Mouse (Mus musculus) granulocyte monocyte progenitor cell, adult 5-6 weeks (primary cell): ENCODE measurements around the gene Mapre3. TPM values are rescaled to one million over a fixed set of nuclear protein-coding genes. Genes with fewer than 3 reads are reported as not detected.

Experiments
- ATAC-seq: replicated peaks from 2 replicates; pipeline ENCODE4 v1.8.0; 2016; ENCODE audit warnings: mild to moderate bottlenecking, moderate TSS enrichment, inconsistent platforms; ENCODE audit not compliant: poor library complexity, severe bottlenecking
- total RNA-seq, 2 experiments: library from RNA; stranded (forward) in 1 of 2; stranded (reverse) in 1 of 2; fragments of 200-712, 200-1000 nt in 1 of 2; fragments of >200 nt in 1 of 2; fragmentation: Nextera tagmentation in 1 of 2; gene quantifications; 2 replicates each; pipeline ENCODE4 v1.2.3; 2014 to 2017

Gene Mapre3
- total RNA-seq (2014; fragmentation: Nextera tagmentation) = not detected in 2 replicates
- total RNA-seq (2017) = not detected in 2 replicates

DNA sequence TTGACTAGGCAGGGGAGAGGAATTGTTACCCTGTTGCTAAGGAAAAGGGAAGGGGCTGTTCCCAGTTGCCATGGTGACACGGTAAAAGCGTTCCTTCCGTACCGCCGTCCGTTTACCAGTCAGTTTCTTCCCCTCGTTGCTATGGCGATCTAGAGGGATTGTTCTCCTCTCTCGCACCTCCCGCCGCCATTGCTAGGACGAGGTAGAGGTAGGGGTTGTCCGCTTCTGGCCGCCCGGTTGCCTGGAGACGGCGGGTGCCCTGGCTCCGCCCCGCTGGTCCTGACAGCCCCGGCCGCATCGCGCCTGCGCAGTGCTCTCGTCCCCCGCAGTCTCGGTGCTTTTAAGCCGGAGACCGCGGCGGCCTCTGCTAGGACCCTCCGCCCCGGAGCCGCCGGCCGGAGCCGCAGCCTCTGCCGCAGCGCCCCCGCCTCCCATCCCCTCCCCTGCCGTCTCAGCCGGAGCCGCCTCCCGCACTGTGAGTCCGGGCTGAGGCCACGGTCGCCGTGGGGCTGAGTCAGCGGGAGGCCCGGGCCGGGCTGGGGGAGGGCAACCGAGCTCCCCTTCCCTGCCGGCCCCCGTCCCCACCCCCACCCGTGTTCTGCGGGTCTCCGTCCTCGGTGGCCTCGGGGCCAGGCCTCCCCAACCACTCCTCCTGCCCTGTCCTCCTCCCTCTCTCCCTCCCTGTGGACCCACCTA, at the start of gene Mapre3:
Gene Mapre3 (plus strand): TSS at position 218 of the 696 bp plus-strand sequence.
- peak; percentile 96 for ATAC-seq

DNA sequence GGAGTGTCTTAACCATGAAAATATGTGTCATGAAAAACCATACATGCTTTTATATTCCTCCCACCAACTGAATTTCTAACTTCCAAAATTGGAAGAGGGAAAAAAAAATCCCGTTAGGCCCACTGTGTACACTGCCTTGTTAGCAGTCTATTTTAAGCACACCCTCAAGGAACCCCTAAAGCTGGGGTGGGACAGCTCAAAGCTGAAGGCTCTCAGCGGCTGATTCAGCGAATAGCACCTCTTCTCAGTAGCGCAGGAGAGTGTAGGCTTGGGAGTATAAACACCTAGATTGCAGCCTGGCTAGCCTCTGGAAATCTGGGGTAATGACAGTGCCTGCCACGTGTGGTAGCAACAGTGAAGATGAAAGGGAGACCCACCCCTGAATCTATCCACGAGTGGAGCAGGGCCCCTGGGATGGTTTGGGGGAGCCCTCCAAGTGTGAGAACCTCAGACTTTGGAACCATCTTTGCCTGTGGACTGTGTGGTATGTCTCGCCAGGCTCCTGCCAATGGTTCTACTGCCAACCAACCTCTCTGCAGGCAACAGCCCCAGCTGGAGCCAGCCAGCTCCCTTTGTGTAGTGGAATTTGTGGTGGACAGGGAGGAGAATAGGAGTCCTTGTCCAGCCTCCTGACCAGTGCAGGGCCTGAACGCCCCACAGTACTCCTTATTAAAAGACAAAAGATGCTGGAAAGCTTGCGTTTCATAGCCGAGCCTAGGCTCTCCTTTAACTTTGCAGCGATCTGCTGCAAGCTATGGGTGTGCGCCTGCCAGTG, 48.7 kb upstream of the Mapre3 start:
- no peak for ATAC-seq

DNA sequence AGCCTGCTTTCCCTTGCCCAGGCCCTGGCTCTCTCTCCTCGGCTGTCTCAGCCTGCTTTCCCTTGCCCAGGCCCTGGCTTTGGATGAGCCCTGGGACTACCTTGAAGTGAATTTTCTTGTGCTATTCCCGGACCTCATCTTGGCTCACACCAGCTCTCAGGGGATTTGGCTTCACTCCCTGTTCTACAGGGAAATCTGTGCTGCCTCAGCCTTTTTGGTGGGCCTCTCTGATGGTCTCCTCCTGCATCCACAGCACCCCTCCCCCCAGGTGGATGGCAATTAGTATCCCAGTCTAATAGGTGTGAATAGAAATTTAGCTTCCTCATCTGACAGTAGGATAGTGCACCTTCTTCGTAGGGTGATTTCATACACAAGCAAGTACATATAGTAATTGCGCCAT, 46.4 kb upstream of the Mapre3 start:
- no peak for ATAC-seq

DNA sequence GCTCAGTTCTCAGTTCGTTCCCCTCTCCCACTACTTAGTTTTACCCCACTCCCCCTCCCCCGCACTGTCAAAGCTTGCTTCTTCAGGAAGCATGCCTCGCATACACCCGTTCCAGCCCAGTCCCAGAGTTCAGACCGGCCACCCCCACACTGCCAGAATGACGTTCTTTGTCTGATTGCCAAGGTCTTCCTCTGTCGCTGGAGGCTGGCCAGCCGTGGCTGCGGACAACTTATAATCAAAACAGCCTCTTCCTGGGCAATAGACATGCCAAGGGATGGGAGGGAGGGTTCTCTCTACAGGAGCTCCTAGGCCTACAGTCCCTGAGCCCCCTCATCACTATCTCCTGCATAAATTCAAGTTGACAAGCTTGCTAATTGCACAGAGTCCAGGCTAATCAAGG, 45.8 kb upstream of the Mapre3 start:
- no peak for ATAC-seq

DNA sequence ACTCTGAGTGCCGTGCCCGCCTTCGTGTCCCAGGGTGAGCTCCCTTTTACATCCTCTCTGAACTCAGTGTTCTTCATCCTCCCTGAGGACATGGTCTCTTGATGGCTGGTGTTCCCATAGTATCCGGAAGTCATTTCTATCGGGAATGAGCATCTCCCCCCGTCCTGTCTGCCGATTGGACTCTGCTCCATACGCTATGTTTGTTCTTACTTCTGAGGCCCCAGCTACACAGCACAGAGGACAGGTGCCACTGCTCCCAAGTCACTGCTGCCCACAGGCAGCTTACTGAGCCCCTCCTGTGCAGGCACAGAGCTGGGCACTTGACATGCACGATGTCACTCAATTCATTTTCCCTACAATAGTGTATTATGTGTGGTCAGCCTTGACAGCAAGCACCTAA, 45.4 kb upstream of the Mapre3 start:
- no peak for ATAC-seq

DNA sequence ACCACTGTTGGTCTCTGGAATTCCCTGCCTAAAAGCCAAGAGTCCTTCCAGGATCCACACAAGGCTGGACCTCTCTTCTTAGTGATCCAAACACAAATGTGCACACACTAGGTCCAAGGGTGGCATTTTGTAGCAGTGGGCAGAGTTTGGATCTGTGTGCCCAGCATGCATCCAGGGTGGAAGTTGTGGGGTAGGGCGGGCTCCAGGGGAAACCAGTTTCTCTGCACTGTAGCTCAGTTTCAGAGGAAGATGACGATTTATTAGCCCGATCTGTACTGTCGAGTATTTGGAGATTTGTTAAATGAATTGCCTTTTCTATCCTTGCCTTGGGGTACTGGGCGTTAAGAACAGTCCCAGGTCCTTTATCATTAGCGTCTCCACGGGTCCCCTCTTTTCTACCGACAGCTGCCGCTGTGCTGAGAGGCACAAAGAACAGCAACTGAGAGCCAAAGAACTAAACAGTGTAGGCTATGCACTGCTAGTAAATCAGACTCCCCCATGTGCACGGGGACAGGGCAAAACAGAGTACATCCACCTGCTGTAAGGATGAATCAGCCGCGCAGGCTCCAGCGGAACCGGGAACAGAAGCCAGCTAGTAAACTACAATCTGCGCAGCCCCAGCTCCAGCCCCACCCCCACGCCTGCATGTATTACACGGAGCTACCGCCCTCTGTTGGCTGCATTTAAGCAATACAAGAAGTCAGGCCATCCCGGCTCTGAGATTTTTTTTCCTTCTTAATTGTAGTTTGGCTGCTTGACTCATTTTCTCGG, 39.7 kb upstream of the Mapre3 start:
- ATAC-seq = peak; percentile 96

DNA sequence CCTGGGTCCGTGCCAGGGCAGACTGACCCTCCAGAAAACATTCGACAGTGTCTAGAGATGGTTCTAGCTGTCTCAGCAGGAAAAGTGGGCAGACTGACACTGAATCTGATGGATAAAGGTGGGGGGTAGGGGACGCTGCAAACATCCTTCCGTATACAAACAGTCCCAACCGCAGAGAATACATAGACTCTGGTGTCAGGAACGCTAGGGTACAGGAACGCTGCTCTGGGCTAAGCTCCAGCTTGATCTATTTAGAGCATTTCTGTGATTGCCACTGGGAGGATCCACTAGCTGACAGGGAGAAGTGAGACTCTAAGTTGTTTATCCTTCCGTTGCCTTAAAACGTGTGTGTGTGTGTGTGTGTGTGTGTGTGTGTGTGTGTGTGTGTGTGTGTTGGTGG, 33.7 kb upstream of the Mapre3 start:
- no peak for ATAC-seq

DNA sequence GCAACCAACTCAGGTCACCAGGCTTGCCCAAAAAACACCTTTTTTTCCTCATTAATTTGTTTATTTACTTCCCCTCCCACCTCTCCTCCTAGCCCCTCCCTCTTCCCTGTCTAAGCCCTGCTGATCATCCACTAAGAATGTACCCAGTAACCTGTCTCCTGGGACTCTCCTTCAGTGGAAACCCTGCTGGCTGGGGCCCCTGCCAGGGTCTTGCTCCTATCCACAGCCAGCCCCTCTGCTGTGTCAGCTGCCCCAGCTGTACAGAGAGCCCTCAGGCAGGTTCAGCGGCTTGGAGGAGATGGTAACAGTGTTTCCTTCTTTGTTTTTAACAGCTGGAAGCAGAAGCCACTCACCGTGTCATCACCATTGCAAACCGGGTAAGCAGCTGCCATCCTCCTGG, 33.3 kb upstream of the Mapre3 start:
- ATAC-seq = no peak

DNA sequence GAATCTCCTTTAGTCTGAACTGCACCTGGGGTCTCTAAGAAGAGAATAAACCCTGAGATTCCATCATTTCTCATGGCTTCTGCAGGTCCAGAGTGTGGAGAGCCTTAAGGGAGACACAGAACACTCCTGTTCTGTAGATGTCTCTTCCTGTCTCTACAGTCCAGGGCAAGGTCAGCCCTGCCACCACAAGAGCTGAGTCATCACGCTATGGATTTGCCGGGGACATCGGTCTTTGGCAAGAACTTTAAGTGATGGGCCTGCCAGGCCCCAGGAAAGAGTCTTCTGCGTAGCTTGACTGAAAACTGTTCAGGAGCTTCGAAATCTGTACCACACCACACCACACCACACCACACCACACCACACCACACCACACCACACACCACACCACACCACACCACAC, 27.1 kb upstream of the Mapre3 start:
- no peak for ATAC-seq

DNA sequence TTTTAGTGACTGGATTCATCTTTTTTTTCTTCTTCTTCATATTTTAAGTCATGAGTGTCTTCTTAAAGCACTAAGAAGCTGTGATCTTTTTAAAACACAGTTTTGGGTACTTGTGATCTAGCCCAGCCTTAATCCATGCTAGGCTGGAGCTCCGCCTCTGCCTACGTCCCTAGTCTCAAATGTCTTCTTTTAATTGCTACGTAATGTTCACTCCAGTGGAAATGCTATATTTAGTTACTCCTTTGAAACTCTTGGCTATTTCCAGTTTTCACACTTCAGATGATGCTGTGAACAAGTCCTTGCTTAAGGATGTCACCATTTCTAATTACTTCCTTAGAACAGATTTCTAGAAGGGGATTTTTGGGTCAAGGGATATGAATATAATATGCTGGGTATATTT, 24.4 kb upstream of the Mapre3 start:
- no peak for ATAC-seq

DNA sequence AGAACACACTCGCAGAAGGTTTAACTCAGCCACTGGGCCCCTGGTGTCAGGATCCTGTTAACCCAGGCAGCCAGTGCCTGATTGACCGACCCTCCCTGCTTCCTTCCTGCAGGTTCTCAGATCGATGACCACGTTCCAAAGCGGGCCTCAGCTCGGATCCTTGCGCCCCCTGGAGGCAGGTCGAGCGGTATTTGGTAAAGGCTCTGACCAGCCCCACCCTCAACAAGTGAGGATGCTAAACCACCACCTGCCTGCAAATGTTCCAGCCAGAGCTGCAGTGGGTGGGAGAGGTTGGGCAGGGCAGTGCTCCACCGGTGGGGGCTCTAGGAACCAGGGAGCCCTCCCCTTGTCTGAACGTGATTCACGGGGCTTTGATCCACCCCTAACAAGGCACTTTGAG, 18.3 kb upstream of the Mapre3 start:
- ATAC-seq = peak; percentile 78

DNA sequence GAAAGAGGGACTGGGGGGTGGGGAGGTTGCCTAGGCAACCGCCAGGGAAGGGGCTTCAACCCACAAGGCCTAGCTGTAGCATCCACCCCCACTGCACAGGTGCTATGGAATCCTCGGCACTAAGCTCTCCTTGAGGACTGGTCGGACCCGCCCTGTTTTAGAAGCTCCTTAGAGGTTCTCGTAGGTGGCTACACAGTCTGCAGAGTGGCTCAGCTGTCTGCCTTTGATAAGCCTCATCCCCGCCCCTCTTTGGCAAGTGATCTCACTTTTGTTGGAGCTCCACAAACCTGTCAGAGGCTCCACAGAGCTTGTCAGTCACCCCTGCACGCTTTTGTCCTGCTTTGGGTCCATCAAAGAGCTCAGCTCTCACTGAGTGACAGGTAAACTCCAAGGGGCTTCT, 17.0 kb upstream of the Mapre3 start:
- ATAC-seq = no peak

DNA sequence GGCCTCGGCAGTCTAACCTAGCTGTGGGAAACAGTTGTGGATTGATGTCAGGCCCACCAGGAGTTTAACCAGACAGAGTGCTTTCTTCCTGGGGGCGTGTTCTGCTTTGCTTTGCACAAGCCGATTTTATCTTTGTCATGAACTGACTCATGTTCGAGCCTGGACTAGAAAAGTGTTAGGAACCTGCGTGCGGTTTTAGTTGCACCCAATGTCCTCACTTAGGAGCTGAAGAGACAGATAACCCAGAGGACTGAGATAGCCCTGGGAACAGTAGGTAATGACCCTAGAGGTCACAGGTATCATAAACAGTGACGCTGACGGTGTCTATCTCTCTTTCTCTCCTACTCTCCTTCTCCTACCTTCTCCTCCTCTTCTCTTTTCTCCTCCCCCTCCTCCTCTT, 16.5 kb upstream of the Mapre3 start:
- no peak for ATAC-seq

DNA sequence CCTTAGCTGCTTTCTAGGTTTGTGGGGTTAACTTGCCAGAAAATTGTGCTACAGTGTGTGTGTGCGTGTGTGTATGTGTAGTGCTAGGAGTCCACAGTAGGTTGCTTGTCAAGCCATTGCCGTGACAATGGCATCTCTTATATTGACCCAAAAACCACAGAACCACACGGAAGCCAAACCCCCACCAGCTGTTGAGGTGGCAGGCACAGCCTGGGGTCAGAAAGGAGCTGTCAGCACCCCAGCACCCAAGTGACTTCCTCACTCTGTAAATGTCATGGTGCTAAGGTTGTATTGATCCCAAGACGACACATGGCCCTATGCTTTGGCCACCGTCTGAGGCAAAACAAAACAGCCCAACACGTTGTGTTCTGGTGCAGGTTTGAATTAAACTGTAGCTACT, 15.5 kb upstream of the Mapre3 start:
- no peak for ATAC-seq

DNA sequence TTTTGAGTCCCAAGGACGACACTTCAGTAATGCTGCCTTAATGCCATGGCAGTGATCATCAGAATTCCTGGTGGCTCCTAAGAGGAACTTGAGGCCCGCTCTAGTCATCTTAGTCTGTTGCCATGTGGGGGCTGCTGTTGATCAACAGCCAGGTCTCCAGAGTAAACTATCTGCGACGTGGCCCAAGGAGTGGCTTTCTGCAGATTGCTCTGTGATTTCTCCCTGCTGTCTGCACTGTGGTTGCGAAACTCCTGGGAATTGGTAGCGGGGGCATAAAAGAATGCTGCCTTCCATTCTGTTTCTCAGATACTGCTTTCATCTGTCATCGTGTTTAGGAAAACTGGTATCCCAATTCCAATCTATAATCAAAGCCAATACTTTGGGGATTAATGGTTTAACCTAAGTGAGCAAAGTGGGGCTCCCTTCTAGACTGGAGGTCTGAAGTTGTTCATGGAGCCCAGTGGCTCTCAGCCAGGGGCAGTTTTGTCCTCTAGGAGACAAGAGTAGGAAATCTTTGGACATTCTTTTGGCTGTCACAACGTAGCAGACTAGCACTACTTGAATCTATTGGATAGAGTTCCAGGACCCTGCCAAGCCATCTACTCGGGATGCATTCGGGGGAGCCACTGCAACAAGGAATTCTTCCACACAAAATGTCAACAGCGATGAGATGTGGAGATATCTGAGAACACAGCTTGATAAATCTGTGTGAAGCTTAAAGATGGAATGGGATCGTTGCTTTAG, 11.5 kb upstream of the Mapre3 start:
- ATAC-seq = no peak

DNA sequence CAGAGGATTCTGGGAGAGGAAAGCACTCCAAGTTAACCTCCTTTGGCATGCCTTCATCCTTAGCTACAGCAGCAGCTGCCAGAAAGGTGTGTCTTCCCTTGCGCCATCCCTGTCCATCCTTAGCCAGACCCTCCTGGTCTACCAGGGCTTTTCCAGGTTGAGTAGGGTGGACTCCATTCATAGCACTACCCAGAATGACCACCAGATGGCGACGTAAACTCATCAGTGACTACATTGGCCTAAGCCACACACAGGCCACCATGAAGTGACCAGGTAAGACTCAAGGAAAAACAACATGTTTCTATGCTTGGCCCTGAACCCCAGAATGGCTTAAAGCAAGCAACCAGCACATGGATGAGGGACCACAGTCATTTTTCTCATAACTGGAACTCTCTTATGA, 8.3 kb upstream of the Mapre3 start:
- peak; percentile 94 for ATAC-seq

DNA sequence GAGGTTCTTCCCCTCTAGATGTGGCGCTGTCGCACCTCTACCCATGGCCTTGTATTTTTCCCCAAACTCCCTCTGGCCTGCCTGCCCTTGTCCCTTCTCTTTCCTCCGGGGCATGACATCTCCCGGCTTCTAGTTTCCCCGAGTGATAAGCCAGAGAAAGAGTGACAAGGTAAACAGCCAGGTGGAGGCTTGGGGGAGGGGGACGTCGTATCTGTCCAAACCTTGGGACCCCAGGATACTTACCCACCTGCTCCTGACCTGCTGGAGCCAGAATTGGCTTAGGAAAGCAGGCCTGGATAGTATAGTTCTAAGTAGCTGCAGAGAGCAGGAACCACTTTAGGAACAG, 652 bp downstream of the Mapre3 start:
- no peak for ATAC-seq

DNA sequence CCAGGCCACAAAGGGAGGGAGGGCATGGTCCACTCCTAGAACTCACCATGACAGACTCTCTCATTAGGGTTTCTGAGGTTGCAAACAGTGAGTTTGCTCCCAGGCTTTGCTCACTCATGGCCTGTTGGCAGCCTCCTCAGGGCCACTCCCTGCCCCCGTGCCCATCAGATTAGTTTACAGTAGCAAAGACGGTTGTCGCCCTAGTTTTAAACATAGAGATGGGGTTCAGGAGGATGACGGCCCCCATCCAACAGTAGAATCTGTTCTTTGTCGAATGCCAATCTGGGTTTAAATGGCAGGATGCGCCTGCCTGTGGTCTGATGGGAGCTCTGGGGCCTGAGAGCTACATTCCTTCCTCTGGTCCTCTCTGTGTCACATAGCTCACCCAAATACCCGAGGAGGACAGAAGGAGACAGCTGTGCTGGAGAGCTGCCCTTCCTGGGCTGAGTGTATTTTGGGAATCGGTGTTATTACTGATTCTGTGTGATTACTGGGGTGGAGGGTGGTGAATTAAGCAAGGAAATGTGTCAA, 1.9 kb downstream of the Mapre3 start:
- no peak for ATAC-seq

DNA sequence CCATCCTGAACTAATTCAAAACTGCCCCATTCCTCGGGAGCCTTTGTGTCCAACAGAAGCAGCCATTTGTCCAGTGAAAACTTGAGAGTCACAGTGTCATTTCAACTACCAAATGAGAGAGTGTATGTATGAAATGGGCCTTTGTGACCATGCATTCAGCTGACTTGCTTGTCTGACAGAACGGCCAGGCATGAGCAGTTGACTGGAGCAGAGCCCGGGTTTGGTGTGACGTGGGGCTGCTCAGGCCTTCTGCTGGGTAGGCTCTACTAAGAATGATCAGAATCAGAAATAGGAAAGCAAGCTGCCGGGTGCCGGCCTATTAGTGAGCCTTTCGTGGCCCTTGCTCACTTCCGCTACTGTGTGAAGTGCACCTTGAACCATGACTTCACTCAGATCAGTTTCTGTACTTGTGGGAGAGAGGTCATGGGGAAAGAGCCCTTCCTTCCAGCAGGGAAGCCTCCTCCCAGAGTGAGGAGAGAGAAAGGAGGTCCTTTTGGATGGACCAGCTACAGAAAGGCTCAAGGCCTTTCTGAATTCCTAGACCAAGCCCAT, 4.4 kb downstream of the Mapre3 start:
- ATAC-seq = no peak

DNA sequence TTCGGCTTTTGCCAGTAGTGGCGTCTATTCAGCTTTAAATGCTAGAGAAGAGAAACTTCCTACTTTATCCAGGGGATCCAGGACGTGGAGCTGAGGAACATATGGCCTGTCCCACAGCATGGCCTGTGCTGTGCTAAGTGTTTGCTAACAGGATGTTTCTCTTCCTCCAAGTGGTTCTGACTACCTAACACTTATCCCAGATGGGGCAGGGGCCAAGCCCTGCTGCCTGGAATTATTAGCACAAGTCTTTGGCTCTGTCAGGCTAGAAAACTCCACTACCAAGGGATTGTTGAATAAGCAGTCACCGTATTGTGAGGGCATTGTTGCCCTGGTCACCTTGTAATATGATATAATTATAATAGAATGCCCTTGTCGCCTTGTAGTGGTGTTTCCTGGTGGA, 8.2 kb downstream of the Mapre3 start:
- no peak for ATAC-seq
